Mouse (Mus musculus): ENCODE results near the gene Tvp23b. TPM values are rescaled to one million over a fixed set of nuclear protein-coding genes. Genes with fewer than 3 reads are reported as not detected.

The Tvp23b gene
- polyA plus RNA-seq, 1 experiment from 2014 or later, result 49.5 TPM

GRCm38 (mm10) chr11:62955186-62955585 is 75.9 kb downstream of the Tvp23b start:
- Histone ChIP-seq H3K9me3 (replicated peaks) (peaks cover 7% of the 10 kb centered on the region; the same call in 1 of the 2 replicates), H3K36me3 (no peaks in the 10 kb centered on the region), H3K4me3 (no peak overlapping the region), H3K4me2 (replicated peaks) (no peak overlapping the region), H3K4me1 (no peaks in the 10 kb centered on the region), H3K27ac (no peak overlapping the region), H3K27me3 (no peaks in the 10 kb centered on the region), H3K9ac (no peak overlapping the region)
- ATAC-seq (ENCODE audit: low FRiP score), result no peak
- WGBS, result 80% methylated on average over 5 of the region's 5 CpGs

GRCm38 (mm10) chr11:62955776-62956175 is 76.5 kb downstream of the Tvp23b start:
- H3K36me3 ChIP-seq, result no peaks in the 10 kb centered on the region
- no peaks in the 10 kb centered on the region for H3K27me3 ChIP-seq
- no peak overlapping the region for H3K4me3 ChIP-seq
- ATAC-seq (ENCODE audit: low FRiP score), result no peak
- peaks cover 7% of the 10 kb centered on the region; the same call in 1 of the 2 replicates for H3K9me3 ChIP-seq (replicated peaks)
- no peak overlapping the region for H3K9ac ChIP-seq
- no peak overlapping the region for H3K27ac ChIP-seq
- 48% methylated on average over 6 of the region's 6 CpGs for WGBS
- no peaks in the 10 kb centered on the region for H3K4me1 ChIP-seq
- H3K4me2 ChIP-seq (replicated peaks), result no peak overlapping the region

DNA sequence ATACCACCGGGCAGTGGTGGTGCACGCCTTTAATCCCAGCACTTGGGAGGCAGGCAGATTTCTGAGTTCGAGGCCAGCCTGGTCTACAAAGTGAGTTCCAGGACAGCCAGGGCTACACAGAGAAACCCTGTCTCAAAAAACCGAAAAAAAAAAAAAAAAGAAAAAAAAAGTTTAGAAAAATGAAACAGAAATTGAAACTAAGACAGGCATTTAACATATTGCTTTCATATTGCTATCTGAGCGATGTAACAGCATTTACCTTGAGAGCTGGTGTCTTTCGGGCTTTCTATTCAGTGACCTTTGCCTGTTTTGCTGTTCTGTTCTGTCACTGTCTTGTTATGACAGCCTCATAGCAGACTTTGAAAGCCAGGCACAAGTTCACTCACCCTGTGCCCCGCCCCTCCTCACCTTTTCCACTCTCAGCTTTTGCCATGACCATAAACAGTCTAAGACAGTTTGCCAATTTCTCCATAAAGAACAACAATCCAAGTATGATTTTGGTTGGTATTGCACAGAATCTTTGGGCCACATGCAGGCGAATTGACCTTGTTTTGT is 78.4 kb downstream of the Tvp23b start:
- no peaks in the 10 kb centered on the region for H3K27me3 ChIP-seq
- H3K4me2 ChIP-seq (replicated peaks), result no peak overlapping the region
- H3K4me1 ChIP-seq, result no peaks in the 10 kb centered on the region
- H3K27ac ChIP-seq, result no peak overlapping the region
- H3K9me3 ChIP-seq (replicated peaks), result peaks cover 7% of the 10 kb centered on the region; the same call in 1 of the 2 replicates
- H3K4me3 ChIP-seq, result no peak overlapping the region
- no peak overlapping the region for H3K9ac ChIP-seq
- ATAC-seq (ENCODE audit: low FRiP score), result no peak
- 89% methylated on average over 8 of the region's 8 CpGs for WGBS
- H3K36me3 ChIP-seq, result no peaks in the 10 kb centered on the region

- Histone ChIP-seq H3K36me3 (no peaks in the 10 kb centered on the region), H3K27me3 (0 out of 2 replicates have a peak, but pooled peaks cover 3% of the 10 kb centered on the region), H3K4me3 (no peak overlapping the region), H3K9ac (no peak overlapping the region), H3K4me2 (replicated peaks) (no peak overlapping the region), H3K9me3 (replicated peaks) (no peaks in the 10 kb centered on the region), H3K4me1 (peaks cover 16% of the 10 kb centered on the region), H3K27ac (no peak overlapping the region)
- WGBS, result 85% methylated on average over 4 of the region's 4 CpGs
- no peak for ATAC-seq (ENCODE audit: low FRiP score)
These were observed 84.0 kb downstream of the Tvp23b start for GRCm38 (mm10) chr11:62963292-62963691.

- H3K9me3 ChIP-seq (replicated peaks), result no peaks in the 10 kb centered on the region
- no peak overlapping the region for H3K4me3 ChIP-seq
- H3K4me1 ChIP-seq, result peaks cover 16% of the 10 kb centered on the region
- no peak for ATAC-seq (ENCODE audit: low FRiP score)
- 67% methylated on average over 3 of the region's 3 CpGs for WGBS
- peak overlapping the region; percentile 82 for H3K27ac ChIP-seq
- no peaks in the 10 kb centered on the region for H3K36me3 ChIP-seq
- no peak overlapping the region for H3K9ac ChIP-seq
- peak overlapping the region; percentile 45 for H3K4me2 ChIP-seq (replicated peaks)
- 0 out of 2 replicates have a peak, but pooled peaks cover 3% of the 10 kb centered on the region for H3K27me3 ChIP-seq
These were observed 87.1 kb downstream of the Tvp23b start for GRCm38 (mm10) chr11:62966424-62966764.

Other genes with a start within 250 kb of the Tvp23b start
- gene Lrrc75a, start 230.9 kb upstream of the Tvp23b start, polyA plus RNA-seq (2016; fragmentation: Nextera tagmentation; extraction: Ambion mirVana), result 18.0 and 19.1 TPM in 2 replicates
- 34.5 and 38.7 TPM in 2 replicates for gene Mmgt2, start 230.8 kb upstream of the Tvp23b start, polyA plus RNA-seq (2016; fragmentation: Nextera tagmentation; extraction: Ambion mirVana)
- gene Zfp287, start 147.6 kb upstream of the Tvp23b start, polyA plus RNA-seq (2016; fragmentation: Nextera tagmentation; extraction: Ambion mirVana), result 20.8 and 21.1 TPM in 2 replicates
- gene Gm10428, start 126.4 kb upstream of the Tvp23b start, polyA plus RNA-seq (2016; fragmentation: Nextera tagmentation; extraction: Ambion mirVana), result not detected in 2 replicates
- gene Zfp286, start 90.0 kb upstream of the Tvp23b start, polyA plus RNA-seq (2016; fragmentation: Nextera tagmentation; extraction: Ambion mirVana), result 31.2 and 31.9 TPM in 2 replicates
- gene Trim16, start 59.2 kb upstream of the Tvp23b start, polyA plus RNA-seq (2016; fragmentation: Nextera tagmentation; extraction: Ambion mirVana), result 8.0 and 9.4 TPM in 2 replicates
- 0.25 and 0.40 TPM in 2 replicates for gene Fbxw10, start 32.4 kb upstream of the Tvp23b start, polyA plus RNA-seq (2016; fragmentation: Nextera tagmentation; extraction: Ambion mirVana)
- gene Cdrt4, start 71.7 kb downstream of the Tvp23b start, polyA plus RNA-seq (2016; fragmentation: Nextera tagmentation; extraction: Ambion mirVana), result not detected in 2 replicates
- gene Tekt3, start 182.2 kb downstream of the Tvp23b start, polyA plus RNA-seq (2016; fragmentation: Nextera tagmentation; extraction: Ambion mirVana), result not detected in 2 replicates
- 68.7 and 76.0 TPM in 2 replicates for gene Pmp22, start 249.5 kb downstream of the Tvp23b start, polyA plus RNA-seq (2016; fragmentation: Nextera tagmentation; extraction: Ambion mirVana)

Measured in hindbrain, embryonic 12.5 days (tissue).